Mouse (Mus musculus) ES-E14 (cell line): ENCODE results near the gene Zfp819.

Experiments used
- CHD2 ChIP-seq: IDR thresholded peaks from 2 replicates; pipeline ENCODE4 v1.6.1; 2014; ENCODE audit warnings: mild to moderate bottlenecking, low read depth, low read length, inconsistent platforms
- HCFC1 ChIP-seq: IDR thresholded peaks from 2 replicates; pipeline ENCODE4 v1.6.1; 2012; ENCODE audit warnings: low read length, inconsistent platforms, borderline replicate concordance; ENCODE audit not compliant: insufficient read depth
- MAFK ChIP-seq: IDR thresholded peaks from 2 replicates; pipeline ENCODE4 v1.6.1; 2014; ENCODE audit warnings: mild to moderate bottlenecking, low read depth, low read length, inconsistent platforms; ENCODE audit not compliant: insufficient read depth
- ZC3H11A ChIP-seq: IDR thresholded peaks from 2 replicates; pipeline ENCODE4 v1.6.1; 2012; ENCODE audit warnings: low read depth, mild to moderate bottlenecking, inconsistent platforms, low read length, borderline replicate concordance
- ZNF384 ChIP-seq: IDR thresholded peaks from 2 replicates; pipeline ENCODE4 v1.6.1; 2012; ENCODE audit warnings: low read depth, low read length, inconsistent platforms

GRCm38 (mm10) chr7:43608316-43608824, 1.4 kb downstream of the Zfp819 start:
- TF ChIP-seq ZC3H11A (no peak), MAFK (no peak), ZNF384 (no peak; the same call in 1 of the 2 replicates), CHD2 (no peak), HCFC1 (no peak)
